Mouse (Mus musculus): ENCODE data around the gene Ctrl.

GRCm38 (mm10) chr8:105961536-105961935 is 27.9 kb upstream of the Ctrl start:
- TF ChIP-seq CTCF (IDR thresholded peaks at IDR 0.05; ENCODE audit: low read depth, low read length) = no peak
- no peak for TF ChIP-seq POLR2A (IDR thresholded peaks at IDR 0.05; ENCODE audit: extremely low read depth, insufficient read depth, low read length)
